Comparison of ENCODE assay signal across 17 mouse cellular contexts in genomic region chr7:50374876-50375275, GRCm38 (mm10).
DNase-seq lines count a peak whose midpoint lies in the region; ATAC-seq and TF ChIP-seq lines count a peak whose summit lies in the region.
"Had no signal": no experiment of that assay in that cellular context is flagged by ENCODE, and none has a peak within 500 bp of the region (broad histone marks: within the 10 kb centered on the region; RNA-seq: fewer than 3 reads in every experiment).

No protein-coding gene starts in this region.

- no peaks in the 10 kb centered on the region for H3K36me3 ChIP-seq in kidney, adult 2 months (ENCODE audit: control insufficient read depth, insufficient read depth, low read length)

- peak; percentile 50 to 59 for DNase-seq in frontal cortex, postnatal 14 days (ENCODE audit: low spot score in 2 of 2)
- peak; percentile 80 for DNase-seq in layer of hippocampus, adult 9-11 months
- DNase-seq in left cerebral cortex, postnatal 14 days (ENCODE audit: low spot score in 2 of 2): peak; percentile 67 to 70
- DNase-seq in telencephalon, adult 2 months (ENCODE audit: low read depth, low spot score): peak; percentile 86
- no peak for DNase-seq in kidney, adult 2 months
- DNase-seq in c-Kit-positive CD71-positive TER-119-positive erythroid progenitor cells, embryonic 14.5 days (ENCODE audit: low spot score): no peak
- DNase-seq: gastrocnemius, postnatal 10 days; heart, postnatal 4 days; liver, postnatal 0 days; lung, postnatal 36 days; midbrain, embryonic 14.5 days; thymus, adult 18-20 months had no signal

- no peak overlapping the region for H3K4me3 ChIP-seq in kidney, adult 2 months (ENCODE audit: insufficient read depth, low read depth, low read length)
- H3K4me3 ChIP-seq: erythroblast, embryonic 14.5 days had no signal

- no peak for ATAC-seq in megakaryocyte progenitor cell, adult 5-6 weeks (replicated peaks; ENCODE audit: poor library complexity)
- ATAC-seq: CD4-positive, CD25-positive, alpha-beta regulatory T cell, adult 4 months; inflammation-experienced regulatory T-cells, adult 6 months; liver, postnatal 0 days had no signal

- H3K27ac ChIP-seq in kidney, adult 2 months (ENCODE audit: insufficient read depth, low read depth, low read length): no peak overlapping the region
- H3K27ac ChIP-seq: kidney, postnatal 0 days had no signal

- intact Hi-C loops in left cerebral cortex, postnatal 14 days (cut with DNase I): no loop called here

- no peaks in the 10 kb centered on the region for H3K4me1 ChIP-seq in kidney, adult 2 months (ENCODE audit: control insufficient read depth, insufficient read depth, low read length)

- 87% methylated on average over 4 of the region's 4 CpGs for WGBS in kidney, adult 2 months

- TF ChIP-seq POLR2A in kidney, adult 2 months (IDR thresholded peaks at IDR 0.05; ENCODE audit: low read depth, low read length): no peak

- TF ChIP-seq CTCF in kidney, adult 2 months (conservative IDR thresholded peaks at IDR 0.05; ENCODE audit: insufficient read depth, insufficient read length, low read depth, low read length): no peak

- no peaks in the 10 kb centered on the region for H3K27me3 ChIP-seq in kidney, adult 2 months (replicated peaks; ENCODE audit: control insufficient read depth, insufficient read depth, low read length)

Comparison
In these comparisons a context has a peak if more than half of its experiments do, and no peak if none do; other contexts are left out.
1. DNase-seq: peak in frontal cortex, postnatal 14 days (2 of 2), layer of hippocampus, adult 9-11 months (single experiment), left cerebral cortex, postnatal 14 days (2 of 2) and telencephalon, adult 2 months (single experiment); none in kidney, adult 2 months (single experiment) and c-Kit-positive CD71-positive TER-119-positive erythroid progenitor cells, embryonic 14.5 days (single experiment).